Mouse (Mus musculus): ENCODE results near the gene Sorbs2. TPM values are rescaled to one million over a fixed set of nuclear protein-coding genes. Genes with fewer than 3 reads are reported as not detected.

The Sorbs2 gene
- polyA plus RNA-seq, 1 experiment from 2014 or later, result 81.5 TPM

DNA sequence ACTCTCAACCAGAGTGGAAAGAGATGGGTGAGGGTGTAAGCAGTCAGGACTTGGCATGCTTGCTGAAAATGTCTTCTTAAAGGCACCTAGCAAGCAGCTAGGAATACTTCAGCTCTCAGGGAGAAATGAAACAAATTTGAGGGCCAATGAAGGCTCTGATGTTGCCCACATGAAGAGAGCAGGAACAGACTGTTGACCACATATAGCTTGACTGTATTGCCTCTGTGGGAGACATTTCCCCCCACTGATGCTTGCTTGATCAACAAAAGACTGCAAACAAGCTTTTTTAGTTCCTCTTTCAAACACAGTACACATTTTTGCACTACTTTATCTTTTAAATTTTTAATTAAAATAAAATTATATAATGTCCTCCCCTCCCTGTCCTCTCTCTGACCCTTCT lies 131.9 kb downstream of the Sorbs2 start:
- DNase-seq (no peak), ATAC-seq (ENCODE audit: low FRiP score, low TSS enrichment) (no peak)
- H3K27ac ChIP-seq (replicated peaks; ENCODE audit: low read depth, low read length), result no peak overlapping the region
- H3K4me3 ChIP-seq (replicated peaks; ENCODE audit: low read depth, low read length), result no peak overlapping the region
- 0 out of 2 replicates have a peak, but pooled peaks cover 4% of the 10 kb centered on the region for H3K4me1 ChIP-seq (ENCODE audit: control insufficient read depth, insufficient read depth, low read length)
- no peak overlapping the region for H3K4me2 ChIP-seq (ENCODE audit: low read length)
- no peak overlapping the region for H3K9ac ChIP-seq (replicated peaks; ENCODE audit: low read length)
- H3K36me3 ChIP-seq (ENCODE audit: control insufficient read depth, insufficient read depth, low read length), result no peaks in the 10 kb centered on the region
- no peaks in the 10 kb centered on the region for H3K27me3 ChIP-seq (ENCODE audit: control insufficient read depth, insufficient read depth, low read length)
- no peaks in the 10 kb centered on the region for H3K9me3 ChIP-seq (ENCODE audit: control insufficient read depth, low read length)

- 79% methylated on average over 2 of the region's 2 CpGs for WGBS
- no peak overlapping the region for H3K27ac ChIP-seq (replicated peaks; ENCODE audit: low read depth, low read length)
- no peak overlapping the region for H3K4me2 ChIP-seq (ENCODE audit: low read length)
- ATAC-seq (ENCODE audit: low FRiP score, low TSS enrichment) (no peak), DNase-seq (no peak)
- no peaks in the 10 kb centered on the region for H3K9me3 ChIP-seq (ENCODE audit: control insufficient read depth, low read length)
- H3K9ac ChIP-seq (replicated peaks; ENCODE audit: low read length), result no peak overlapping the region
- H3K4me1 ChIP-seq (ENCODE audit: control insufficient read depth, insufficient read depth, low read length), result no peaks in the 10 kb centered on the region
- H3K27me3 ChIP-seq (ENCODE audit: control insufficient read depth, insufficient read depth, low read length), result no peaks in the 10 kb centered on the region
- peaks cover 7% of the 10 kb centered on the region; the same call in 1 of the 2 replicates for H3K36me3 ChIP-seq (ENCODE audit: control insufficient read depth, insufficient read depth, low read length)
- no peak overlapping the region for H3K4me3 ChIP-seq (replicated peaks; ENCODE audit: low read depth, low read length)
Observed at GRCm38 (mm10) chr8:45644651-45645050, 137.1 kb downstream of the Sorbs2 start.

GRCm38 (mm10) chr8:45649063-45649462 lies 141.5 kb downstream of the Sorbs2 start:
- no peak for ATAC-seq (ENCODE audit: low FRiP score, low TSS enrichment)

DNA sequence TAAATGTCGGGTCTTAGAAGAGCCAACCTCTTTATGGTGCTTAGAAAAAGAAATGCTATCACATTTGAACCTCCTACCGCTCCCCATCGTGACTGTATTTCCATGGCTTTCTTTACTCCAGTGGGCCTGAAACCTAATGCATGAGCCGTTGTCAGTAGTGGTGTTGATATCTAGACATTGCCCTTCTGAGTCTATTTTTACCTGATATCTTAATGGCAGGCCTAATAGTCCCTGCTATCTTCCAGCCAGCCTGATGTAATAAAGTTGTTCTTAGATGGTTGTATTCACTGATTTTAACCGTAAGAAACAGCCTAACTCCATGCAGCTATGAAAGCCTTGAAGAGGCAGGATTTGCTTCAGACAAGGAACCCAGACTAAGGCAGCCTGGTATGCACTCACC lies 142.4 kb downstream of the Sorbs2 start:
- DNase-seq, result no peak

More at GRCm38 (mm10) chr8:45649063-45649462, 141.5 kb downstream of the Sorbs2 start:
- Histone ChIP-seq H3K4me3 (replicated peaks; ENCODE audit: low read depth, low read length) (no peak overlapping the region), H3K9ac (replicated peaks; ENCODE audit: low read length) (no peak overlapping the region), H3K9me3 (ENCODE audit: control insufficient read depth, low read length) (no peaks in the 10 kb centered on the region), H3K4me1 (ENCODE audit: control insufficient read depth, insufficient read depth, low read length) (no peaks in the 10 kb centered on the region), H3K36me3 (ENCODE audit: control insufficient read depth, insufficient read depth, low read length) (peaks cover 7% of the 10 kb centered on the region; the same call in 1 of the 2 replicates), H3K4me2 (ENCODE audit: low read length) (no peak overlapping the region), H3K27ac (replicated peaks; ENCODE audit: low read depth, low read length) (no peak overlapping the region), H3K27me3 (ENCODE audit: control insufficient read depth, insufficient read depth, low read length) (no peaks in the 10 kb centered on the region)
- DNase-seq, result no peak
- WGBS, result 90% methylated on average over 7 of the region's 7 CpGs

GRCm38 (mm10) chr8:45658021-45658420 lies 150.4 kb downstream of the Sorbs2 start:
- Histone ChIP-seq H3K9ac (replicated peaks; ENCODE audit: low read length) (no peak overlapping the region), H3K27ac (replicated peaks; ENCODE audit: low read depth, low read length) (no peak overlapping the region), H3K4me3 (replicated peaks; ENCODE audit: low read depth, low read length) (no peak overlapping the region), H3K9me3 (ENCODE audit: control insufficient read depth, low read length) (no peaks in the 10 kb centered on the region), H3K27me3 (ENCODE audit: control insufficient read depth, insufficient read depth, low read length) (no peaks in the 10 kb centered on the region), H3K36me3 (ENCODE audit: control insufficient read depth, insufficient read depth, low read length) (no peaks in the 10 kb centered on the region), H3K4me2 (ENCODE audit: low read length) (no peak overlapping the region), H3K4me1 (ENCODE audit: control insufficient read depth, insufficient read depth, low read length) (peaks cover 19% of the 10 kb centered on the region)
- DNase-seq, result no peak
- ATAC-seq (ENCODE audit: low FRiP score, low TSS enrichment), result no peak
- 54% methylated on average over 3 of the region's 3 CpGs for WGBS

More for the DNA sequence above, 142.4 kb downstream of the Sorbs2 start:
- no peak for ATAC-seq (ENCODE audit: low FRiP score, low TSS enrichment)
- Histone ChIP-seq H3K9ac (replicated peaks; ENCODE audit: low read length) (no peak overlapping the region), H3K4me1 (ENCODE audit: control insufficient read depth, insufficient read depth, low read length) (peaks cover 7% of the 10 kb centered on the region; the same call in 1 of the 2 replicates), H3K36me3 (ENCODE audit: control insufficient read depth, insufficient read depth, low read length) (peaks cover 7% of the 10 kb centered on the region; the same call in 1 of the 2 replicates), H3K9me3 (ENCODE audit: control insufficient read depth, low read length) (no peaks in the 10 kb centered on the region), H3K27ac (replicated peaks; ENCODE audit: low read depth, low read length) (no peak overlapping the region), H3K4me3 (replicated peaks; ENCODE audit: low read depth, low read length) (no peak overlapping the region), H3K4me2 (ENCODE audit: low read length) (no peak overlapping the region), H3K27me3 (ENCODE audit: control insufficient read depth, insufficient read depth, low read length) (no peaks in the 10 kb centered on the region)
- WGBS, result 89% methylated on average over 5 of the region's 5 CpGs

GRCm38 (mm10) chr8:45658458-45659325 lies 151.1 kb downstream of the Sorbs2 start:
- Histone ChIP-seq H3K36me3 (ENCODE audit: control insufficient read depth, insufficient read depth, low read length) (no peaks in the 10 kb centered on the region), H3K27ac (replicated peaks; ENCODE audit: low read depth, low read length) (no peak overlapping the region), H3K27me3 (ENCODE audit: control insufficient read depth, insufficient read depth, low read length) (no peaks in the 10 kb centered on the region), H3K4me1 (ENCODE audit: control insufficient read depth, insufficient read depth, low read length) (peaks cover 19% of the 10 kb centered on the region), H3K9ac (replicated peaks; ENCODE audit: low read length) (no peak overlapping the region), H3K4me2 (ENCODE audit: low read length) (0 out of 2 replicates have a peak overlapping the region, but pooled peaks have one; percentile 10), H3K4me3 (replicated peaks; ENCODE audit: low read depth, low read length) (no peak overlapping the region), H3K9me3 (ENCODE audit: control insufficient read depth, low read length) (no peaks in the 10 kb centered on the region)
- DNase-seq, result peak; percentile 34
- 16% methylated on average over 18 of the region's 18 CpGs for WGBS
- ATAC-seq (ENCODE audit: low FRiP score, low TSS enrichment), result no peak

DNA sequence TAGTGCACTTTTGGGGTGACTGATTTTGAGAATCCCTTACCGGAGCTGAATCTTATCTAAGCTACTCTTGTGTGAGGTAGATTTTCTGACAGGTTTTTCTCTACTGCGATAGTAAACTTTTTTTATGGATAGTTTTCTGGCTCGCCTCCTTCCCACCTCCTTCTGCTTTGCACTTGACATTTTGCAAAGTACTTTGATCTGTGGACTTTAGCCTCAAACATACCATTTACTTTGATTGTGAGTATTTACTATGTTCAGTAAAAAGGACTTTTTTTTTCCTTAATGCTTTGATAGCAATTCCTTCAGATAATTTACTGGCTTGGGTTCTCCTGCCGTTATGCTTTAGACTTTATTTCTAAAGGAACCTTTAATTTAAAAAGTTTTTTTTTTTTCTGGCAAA lies 151.9 kb downstream of the Sorbs2 start:
- 52% methylated on average over 4 of the region's 4 CpGs for WGBS
- Histone ChIP-seq H3K4me2 (ENCODE audit: low read length) (0 out of 2 replicates have a peak overlapping the region, but pooled peaks have one; percentile 6), H3K36me3 (ENCODE audit: control insufficient read depth, insufficient read depth, low read length) (no peaks in the 10 kb centered on the region), H3K27ac (replicated peaks; ENCODE audit: low read depth, low read length) (no peak overlapping the region), H3K27me3 (ENCODE audit: control insufficient read depth, insufficient read depth, low read length) (no peaks in the 10 kb centered on the region), H3K9ac (replicated peaks; ENCODE audit: low read length) (no peak overlapping the region), H3K4me3 (replicated peaks; ENCODE audit: low read depth, low read length) (no peak overlapping the region), H3K9me3 (ENCODE audit: control insufficient read depth, low read length) (no peaks in the 10 kb centered on the region), H3K4me1 (ENCODE audit: control insufficient read depth, insufficient read depth, low read length) (peaks cover 17% of the 10 kb centered on the region)
- ATAC-seq (ENCODE audit: low FRiP score, low TSS enrichment) (no peak), DNase-seq (no peak)

GRCm38 (mm10) chr8:45660570-45660969 lies 153.0 kb downstream of the Sorbs2 start:
- Histone ChIP-seq H3K4me1 (ENCODE audit: control insufficient read depth, insufficient read depth, low read length) (peaks cover 11% of the 10 kb centered on the region; the same call in 1 of the 2 replicates), H3K9me3 (ENCODE audit: control insufficient read depth, low read length) (no peaks in the 10 kb centered on the region), H3K4me2 (ENCODE audit: low read length) (no peak overlapping the region), H3K27me3 (ENCODE audit: control insufficient read depth, insufficient read depth, low read length) (no peaks in the 10 kb centered on the region), H3K4me3 (replicated peaks; ENCODE audit: low read depth, low read length) (no peak overlapping the region), H3K27ac (replicated peaks; ENCODE audit: low read depth, low read length) (no peak overlapping the region), H3K9ac (replicated peaks; ENCODE audit: low read length) (no peak overlapping the region), H3K36me3 (ENCODE audit: control insufficient read depth, insufficient read depth, low read length) (no peaks in the 10 kb centered on the region)
- no peak for DNase-seq
- WGBS, result 63% methylated on average over 12 of the region's 12 CpGs
- ATAC-seq (ENCODE audit: low FRiP score, low TSS enrichment), result no peak

DNA sequence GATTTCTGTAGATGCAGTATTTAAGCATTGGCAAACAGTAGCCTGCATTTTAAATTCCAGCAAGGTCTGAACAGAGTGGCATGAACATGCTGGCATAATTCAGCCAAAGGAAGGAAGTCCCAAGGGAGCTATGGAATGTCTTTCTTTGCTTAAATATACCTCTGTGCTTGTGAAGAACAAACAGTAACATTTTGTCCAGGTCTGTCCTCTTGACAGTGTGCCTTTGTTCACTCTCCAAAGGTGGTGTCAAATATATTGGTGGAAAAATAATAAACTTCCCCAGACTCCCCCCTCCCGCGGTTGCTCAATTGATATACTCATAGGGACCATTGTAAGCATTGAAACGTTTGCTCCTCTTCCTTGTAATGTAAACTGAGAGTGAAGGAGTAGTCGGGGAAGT lies 154.0 kb downstream of the Sorbs2 start:
- Histone ChIP-seq H3K9ac (replicated peaks; ENCODE audit: low read length) (no peak overlapping the region), H3K4me3 (replicated peaks; ENCODE audit: low read depth, low read length) (no peak overlapping the region), H3K4me2 (ENCODE audit: low read length) (no peak overlapping the region), H3K27me3 (ENCODE audit: control insufficient read depth, insufficient read depth, low read length) (no peaks in the 10 kb centered on the region), H3K9me3 (ENCODE audit: control insufficient read depth, low read length) (no peaks in the 10 kb centered on the region), H3K4me1 (ENCODE audit: control insufficient read depth, insufficient read depth, low read length) (peaks cover 11% of the 10 kb centered on the region; the same call in 1 of the 2 replicates), H3K27ac (replicated peaks; ENCODE audit: low read depth, low read length) (no peak overlapping the region), H3K36me3 (ENCODE audit: control insufficient read depth, insufficient read depth, low read length) (no peaks in the 10 kb centered on the region)
- ATAC-seq (ENCODE audit: low FRiP score, low TSS enrichment) (no peak), DNase-seq (no peak)
- WGBS, result 76% methylated on average over 4 of the region's 4 CpGs

All from midbrain, embryonic 14.5 days (tissue).